ENCODE assay signal across 22 mouse cellular contexts in genomic region chr1:73418196-73418595, GRCm38 (mm10).
DNase-seq lines count a peak whose midpoint lies in the region; ATAC-seq and TF ChIP-seq lines count a peak whose summit lies in the region.
"Had no signal": no experiment of that assay in that cellular context is flagged by ENCODE, and none has a peak within 500 bp of the region (broad histone marks: within the 10 kb centered on the region; RNA-seq: fewer than 3 reads in every experiment).

No protein-coding gene starts in this region.

- no peak for DNase-seq in embryonic facial prominence, embryonic 10.5 days (ENCODE audit: low spot score)
- DNase-seq in hindbrain, postnatal 0 days (ENCODE audit: low spot score): peak; percentile 34
- DNase-seq in hindbrain, embryonic 14.5 days (ENCODE audit: low spot score): no peak
- peak; percentile 10 for DNase-seq in right cerebral cortex, postnatal 4 days
- DNase-seq in right cerebral cortex, adult 2 months (ENCODE audit: low spot score in 2 of 2): no peak
- DNase-seq in thymus, adult 18-20 months: no peak
- DNase-seq in thymus, postnatal 36 days: no peak
- DNase-seq: adrenal gland, postnatal 36 days; B cell, adult 2 months; kidney, postnatal 4 days; thymus, postnatal 14 days had no signal

- peaks cover 4% of the 10 kb centered on the region; the same call in 1 of the 2 replicates for H3K4me1 ChIP-seq in embryonic facial prominence, embryonic 13.5 days
- no peaks in the 10 kb centered on the region for H3K4me1 ChIP-seq in embryonic facial prominence, embryonic 10.5 days
- no peaks in the 10 kb centered on the region for H3K4me1 ChIP-seq in hindbrain, postnatal 0 days (ENCODE audit: insufficient read depth, low read length)
- H3K4me1 ChIP-seq in hindbrain, embryonic 14.5 days (replicated peaks; ENCODE audit: control insufficient read depth, insufficient read depth, low read length): no peaks in the 10 kb centered on the region
- H3K4me1 ChIP-seq: embryonic facial prominence, embryonic 12.5 days; heart, embryonic 13.5 days; hindbrain, embryonic 15.5 days; kidney, embryonic 15.5 days; limb, embryonic 15.5 days; liver, embryonic 15.5 days; neural tube, embryonic 13.5 days had no signal

- no peak overlapping the region for H3K4me3 ChIP-seq in embryonic facial prominence, embryonic 13.5 days
- H3K4me3 ChIP-seq in embryonic facial prominence, embryonic 10.5 days: no peak overlapping the region
- H3K4me3 ChIP-seq in hindbrain, postnatal 0 days (ENCODE audit: low read length): no peak overlapping the region
- H3K4me3 ChIP-seq in hindbrain, embryonic 14.5 days (replicated peaks; ENCODE audit: low read length): no peak overlapping the region
- H3K4me3 ChIP-seq: embryonic facial prominence, embryonic 12.5 days; heart, embryonic 13.5 days; hindbrain, embryonic 15.5 days; kidney, embryonic 15.5 days; limb, embryonic 15.5 days; liver, embryonic 15.5 days; neural tube, embryonic 13.5 days had no signal

- no peaks in the 10 kb centered on the region for H3K27me3 ChIP-seq in embryonic facial prominence, embryonic 13.5 days
- no peaks in the 10 kb centered on the region for H3K27me3 ChIP-seq in embryonic facial prominence, embryonic 10.5 days (replicated peaks; ENCODE audit: low read depth, poor library complexity, severe bottlenecking)
- no peaks in the 10 kb centered on the region for H3K27me3 ChIP-seq in hindbrain, postnatal 0 days (ENCODE audit: insufficient read depth, low read length)
- H3K27me3 ChIP-seq in hindbrain, embryonic 14.5 days (ENCODE audit: control insufficient read depth, insufficient read depth, low read length): no peaks in the 10 kb centered on the region
- H3K27me3 ChIP-seq: embryonic facial prominence, embryonic 12.5 days; heart, embryonic 13.5 days; hindbrain, embryonic 15.5 days; kidney, embryonic 15.5 days; limb, embryonic 15.5 days; liver, embryonic 15.5 days; neural tube, embryonic 13.5 days had no signal

- no peaks in the 10 kb centered on the region for H3K9me3 ChIP-seq in embryonic facial prominence, embryonic 13.5 days
- no peaks in the 10 kb centered on the region for H3K9me3 ChIP-seq in embryonic facial prominence, embryonic 10.5 days
- H3K9me3 ChIP-seq in hindbrain, postnatal 0 days (ENCODE audit: low read length): no peaks in the 10 kb centered on the region
- H3K9me3 ChIP-seq in hindbrain, embryonic 14.5 days (ENCODE audit: control insufficient read depth, low read length): no peaks in the 10 kb centered on the region
- H3K9me3 ChIP-seq: embryonic facial prominence, embryonic 12.5 days; hindbrain, embryonic 15.5 days; kidney, embryonic 15.5 days; limb, embryonic 15.5 days; liver, embryonic 15.5 days had no signal

- no peak for TF ChIP-seq CTCF in hindbrain, postnatal 0 days (IDR thresholded peaks at IDR 0.05; ENCODE audit: low read depth)

- H3K27ac ChIP-seq in embryonic facial prominence, embryonic 13.5 days: no peak overlapping the region
- H3K27ac ChIP-seq in embryonic facial prominence, embryonic 10.5 days (replicated peaks): no peak overlapping the region
- H3K27ac ChIP-seq in hindbrain, postnatal 0 days: peak overlapping the region; percentile 26; the same call in 1 of the 2 replicates
- H3K27ac ChIP-seq in hindbrain, embryonic 14.5 days: no peak overlapping the region
- H3K27ac ChIP-seq: embryonic facial prominence, embryonic 12.5 days; heart, embryonic 13.5 days; hindbrain, embryonic 15.5 days; kidney, embryonic 15.5 days; limb, embryonic 15.5 days; liver, embryonic 15.5 days; neural tube, embryonic 13.5 days; stomach, postnatal 0 days had no signal

- no peak for ATAC-seq in embryonic facial prominence, embryonic 13.5 days (ENCODE audit: insufficient number of reproducible peaks, insufficient read depth, low FRiP score, low TSS enrichment, low read depth)
- ATAC-seq in hindbrain, postnatal 0 days: no peak
- ATAC-seq in hindbrain, embryonic 14.5 days (ENCODE audit: low FRiP score): no peak
- ATAC-seq: intestine, postnatal 0 days had no signal

- H3K4me2 ChIP-seq in embryonic facial prominence, embryonic 13.5 days: no peak overlapping the region
- H3K4me2 ChIP-seq in hindbrain, postnatal 0 days (ENCODE audit: low read depth, low read length): no peak overlapping the region
- H3K4me2 ChIP-seq in hindbrain, embryonic 14.5 days (replicated peaks): no peak overlapping the region
- H3K4me2 ChIP-seq: embryonic facial prominence, embryonic 12.5 days; heart, embryonic 13.5 days; hindbrain, embryonic 15.5 days; kidney, embryonic 15.5 days; limb, embryonic 15.5 days; liver, embryonic 15.5 days; midbrain, embryonic 11.5 days; neural tube, embryonic 13.5 days had no signal

- WGBS in embryonic facial prominence, embryonic 13.5 days: 62% methylated on average over 2 of the region's 2 CpGs
- WGBS in embryonic facial prominence, embryonic 10.5 days: 75% methylated on average over 2 of the region's 2 CpGs
- WGBS in hindbrain, postnatal 0 days: 48% methylated on average over 2 of the region's 2 CpGs
- 68% methylated on average over 2 of the region's 2 CpGs for WGBS in hindbrain, embryonic 14.5 days

- H3K9ac ChIP-seq in embryonic facial prominence, embryonic 13.5 days: 0 out of 2 replicates have a peak overlapping the region, but pooled peaks have one; percentile 11
- H3K9ac ChIP-seq in hindbrain, postnatal 0 days (replicated peaks; ENCODE audit: low read length): no peak overlapping the region
- no peak overlapping the region for H3K9ac ChIP-seq in hindbrain, embryonic 14.5 days
- H3K9ac ChIP-seq: embryonic facial prominence, embryonic 12.5 days; heart, embryonic 13.5 days; hindbrain, embryonic 15.5 days; kidney, embryonic 15.5 days; limb, embryonic 15.5 days; liver, embryonic 15.5 days; neural tube, embryonic 13.5 days had no signal

- H3K36me3 ChIP-seq in embryonic facial prominence, embryonic 13.5 days: no peaks in the 10 kb centered on the region
- H3K36me3 ChIP-seq in embryonic facial prominence, embryonic 10.5 days (replicated peaks): no peaks in the 10 kb centered on the region
- H3K36me3 ChIP-seq in hindbrain, postnatal 0 days (ENCODE audit: insufficient read depth, low read length): no peaks in the 10 kb centered on the region
- H3K36me3 ChIP-seq in hindbrain, embryonic 14.5 days (replicated peaks; ENCODE audit: control insufficient read depth, insufficient read depth): no peaks in the 10 kb centered on the region
- H3K36me3 ChIP-seq: embryonic facial prominence, embryonic 12.5 days; heart, embryonic 13.5 days; hindbrain, embryonic 15.5 days; kidney, embryonic 15.5 days; limb, embryonic 15.5 days; liver, embryonic 15.5 days; neural tube, embryonic 13.5 days had no signal

Comparison
In these comparisons a context has a peak if more than half of its experiments do, and no peak if none do; other contexts are left out.
1. DNase-seq: peak in hindbrain, postnatal 0 days (single experiment) and right cerebral cortex, postnatal 4 days (single experiment); none in embryonic facial prominence, embryonic 10.5 days (single experiment), hindbrain, embryonic 14.5 days (single experiment), right cerebral cortex, adult 2 months (0 of 2), thymus, adult 18-20 months (0 of 2) and thymus, postnatal 36 days (0 of 2).